Mouse (Mus musculus): ENCODE results near the gene Dpy19l3. TPM values are rescaled to one million over a fixed set of nuclear protein-coding genes. Genes with fewer than 3 reads are reported as not detected.

The Dpy19l3 gene
- polyA plus RNA-seq, 1 experiment from 2014 or later = 21.1 TPM

DNA sequence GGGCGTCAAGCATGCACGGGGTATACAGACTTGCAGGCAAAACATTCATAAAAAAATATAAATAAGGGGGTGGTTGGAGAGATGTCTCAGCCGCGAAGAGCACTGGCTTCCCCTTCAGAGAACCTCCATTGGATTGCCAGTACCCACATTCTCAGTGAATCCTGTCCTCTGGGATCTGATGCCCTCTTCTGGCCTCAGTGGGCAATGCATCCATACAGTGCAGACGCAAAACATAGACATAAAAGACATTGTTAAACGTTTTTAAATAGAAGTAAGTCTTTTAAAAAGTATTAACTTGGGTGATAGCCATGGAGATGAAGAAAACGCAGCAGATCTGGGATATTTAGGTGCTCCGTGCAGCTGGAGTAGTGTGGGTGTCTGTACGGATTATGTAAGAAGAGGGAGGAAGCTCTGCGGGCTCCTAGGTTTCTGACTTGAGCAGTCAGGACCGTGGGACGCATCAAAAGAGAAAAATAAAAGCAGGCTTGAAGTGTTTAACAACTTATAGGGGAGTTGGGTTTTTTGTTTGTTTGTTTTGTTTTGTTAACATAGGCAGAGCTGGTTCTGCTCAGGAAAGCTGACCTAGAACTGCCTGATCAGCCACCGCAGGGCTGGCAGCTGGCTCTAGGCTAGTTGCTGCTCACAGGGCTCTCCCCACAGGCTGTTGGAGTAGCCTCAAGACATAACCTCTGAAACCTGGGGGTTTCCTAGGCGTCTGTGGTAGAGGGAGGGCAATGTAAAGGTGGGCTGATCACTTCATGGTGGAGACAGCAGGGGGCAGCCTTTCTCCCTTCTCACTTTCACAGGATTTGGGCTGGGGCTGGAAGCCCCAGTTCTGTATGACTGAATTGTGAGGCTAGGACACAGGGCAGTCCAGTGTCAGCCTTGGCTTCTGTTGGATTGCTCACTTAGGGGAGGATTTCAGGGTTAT is 2.5 kb upstream of the Dpy19l3 start:
- H3K4me3 ChIP-seq (replicated peaks; ENCODE audit: low read length) = no peak overlapping the region

DNA sequence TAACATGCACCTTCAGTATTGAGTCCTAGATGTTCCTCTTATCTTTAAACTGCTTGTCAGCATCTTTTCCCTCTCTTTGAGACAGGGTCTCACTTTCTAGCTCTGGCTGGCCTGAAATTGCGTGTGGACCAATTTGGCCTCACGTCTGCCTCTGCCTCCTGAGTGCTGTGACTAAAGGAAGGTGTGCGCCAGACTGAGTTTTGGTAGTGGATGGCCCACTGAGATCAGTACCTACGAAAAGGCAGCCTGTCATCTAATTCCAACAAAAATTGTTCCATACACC is 573 bp upstream of the Dpy19l3 start:
- H3K36me3 ChIP-seq (ENCODE audit: control insufficient read depth, insufficient read depth, low read length) = peaks cover under 1% of the 10 kb centered on the region; the same call in 1 of the 2 replicates
- no peak for ATAC-seq (ENCODE audit: insufficient read depth, low FRiP score)
- 65% methylated on average over 4 of the region's 4 CpGs for WGBS
- H3K27ac ChIP-seq (ENCODE audit: low read length) = no peak overlapping the region; the same call in 1 of the 2 replicates
- no peaks in the 10 kb centered on the region for H3K27me3 ChIP-seq (ENCODE audit: control insufficient read depth, insufficient read depth, low read length)
- peak overlapping the region; percentile 76 for H3K9ac ChIP-seq (ENCODE audit: low read length)
- 0 out of 2 replicates have a peak, but pooled peaks cover 2% of the 10 kb centered on the region for H3K9me3 ChIP-seq (replicated peaks; ENCODE audit: control insufficient read depth, low read length)
- peak overlapping the region; percentile 66 for H3K4me3 ChIP-seq (replicated peaks; ENCODE audit: low read length)
- H3K4me2 ChIP-seq (ENCODE audit: low read depth, low read length) = peak overlapping the region; percentile 97
- H3K4me1 ChIP-seq (ENCODE audit: control insufficient read depth, insufficient read depth, low read length) = peaks cover 8% of the 10 kb centered on the region

More for the DNA sequence above, 2.5 kb upstream of the Dpy19l3 start:
- ATAC-seq (ENCODE audit: insufficient read depth, low FRiP score) = no peak
- 40% methylated on average over 14 of the region's 14 CpGs for WGBS
- Histone ChIP-seq H3K4me2 (ENCODE audit: low read depth, low read length) (no peak overlapping the region), H3K27ac (ENCODE audit: low read length) (no peak overlapping the region), H3K36me3 (ENCODE audit: control insufficient read depth, insufficient read depth, low read length) (no peaks in the 10 kb centered on the region), H3K9me3 (replicated peaks; ENCODE audit: control insufficient read depth, low read length) (0 out of 2 replicates have a peak, but pooled peaks cover 4% of the 10 kb centered on the region), H3K9ac (ENCODE audit: low read length) (no peak overlapping the region), H3K4me1 (ENCODE audit: control insufficient read depth, insufficient read depth, low read length) (peaks cover 8% of the 10 kb centered on the region), H3K27me3 (ENCODE audit: control insufficient read depth, insufficient read depth, low read length) (no peaks in the 10 kb centered on the region)

DNA sequence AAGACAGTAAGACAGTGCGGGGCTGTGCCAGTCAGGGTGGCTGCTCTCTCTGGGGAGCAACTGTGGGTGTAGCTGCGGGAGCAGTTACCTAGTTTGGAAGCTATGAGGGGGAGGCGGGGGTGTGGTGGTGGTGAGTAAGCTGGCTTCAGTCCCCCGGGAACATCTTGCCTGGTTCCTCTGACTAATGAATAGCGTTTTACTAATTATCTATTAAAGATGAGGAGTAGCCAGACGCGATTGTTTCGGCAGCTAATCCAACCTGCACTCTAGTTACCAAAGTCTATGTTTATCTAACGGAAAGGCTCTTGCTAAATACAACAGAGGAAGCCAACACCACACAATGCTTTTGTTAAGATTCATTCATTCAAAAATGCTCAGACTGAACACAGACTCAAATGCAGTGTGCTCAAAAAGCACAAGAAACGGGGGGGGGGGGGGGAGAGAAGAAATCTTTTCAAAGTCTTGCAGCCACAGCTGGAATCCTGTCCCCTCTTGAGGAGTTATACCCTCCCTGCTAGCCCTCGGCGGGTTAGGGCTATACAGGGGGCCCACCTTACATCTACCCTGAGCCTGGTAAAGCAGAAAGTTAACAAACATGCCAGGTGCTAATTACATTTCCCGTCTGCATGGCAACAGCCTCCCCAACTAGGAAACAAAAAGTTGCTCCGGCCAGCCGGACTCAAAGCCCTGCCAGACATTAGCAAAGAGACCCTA is 778 bp downstream of the Dpy19l3 start:
- H3K27me3 ChIP-seq (ENCODE audit: control insufficient read depth, insufficient read depth, low read length) = no peaks in the 10 kb centered on the region
- peaks cover 8% of the 10 kb centered on the region for H3K4me1 ChIP-seq (ENCODE audit: control insufficient read depth, insufficient read depth, low read length)
- peak overlapping the region; percentile 76 for H3K9ac ChIP-seq (ENCODE audit: low read length)
- peaks cover 3% of the 10 kb centered on the region; the same call in 1 of the 2 replicates for H3K36me3 ChIP-seq (ENCODE audit: control insufficient read depth, insufficient read depth, low read length)
- peak; percentile 22; the same call in 1 of the 2 replicates for ATAC-seq (ENCODE audit: insufficient read depth, low FRiP score)
- peak overlapping the region; percentile 66 for H3K4me3 ChIP-seq (replicated peaks; ENCODE audit: low read length)
- 4% methylated on average over 15 of the region's 15 CpGs for WGBS
- peak overlapping the region; percentile 97 for H3K4me2 ChIP-seq (ENCODE audit: low read depth, low read length)
- H3K27ac ChIP-seq (ENCODE audit: low read length) = no peak overlapping the region; the same call in 1 of the 2 replicates
- no peaks in the 10 kb centered on the region for H3K9me3 ChIP-seq (replicated peaks; ENCODE audit: control insufficient read depth, low read length)

DNA sequence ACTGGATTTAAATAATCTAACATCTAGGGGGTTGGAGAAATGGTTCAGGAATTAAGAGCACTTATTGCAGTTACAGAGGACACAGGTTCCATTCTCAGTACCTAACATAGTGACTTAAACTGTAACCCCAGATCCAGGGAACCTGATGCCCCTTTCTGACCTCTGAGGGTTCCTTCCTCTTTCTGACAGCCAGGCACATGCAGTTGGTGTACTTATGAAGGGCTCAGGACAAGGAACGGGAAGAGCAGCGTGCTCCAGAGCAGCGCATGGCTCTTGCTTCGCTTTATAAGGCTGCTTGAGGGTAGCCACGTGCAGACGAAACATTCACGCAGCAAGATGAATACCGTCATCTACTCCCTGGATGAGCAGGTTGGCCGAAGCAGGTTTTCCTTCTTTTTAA is 3.4 kb downstream of the Dpy19l3 start:
- Histone ChIP-seq H3K36me3 (ENCODE audit: control insufficient read depth, insufficient read depth, low read length) (peaks cover 6% of the 10 kb centered on the region; the same call in 1 of the 2 replicates), H3K4me1 (ENCODE audit: control insufficient read depth, insufficient read depth, low read length) (peaks cover 8% of the 10 kb centered on the region), H3K27me3 (ENCODE audit: control insufficient read depth, insufficient read depth, low read length) (no peaks in the 10 kb centered on the region), H3K4me2 (ENCODE audit: low read depth, low read length) (no peak overlapping the region), H3K4me3 (replicated peaks; ENCODE audit: low read length) (no peak overlapping the region), H3K27ac (ENCODE audit: low read length) (no peak overlapping the region), H3K9me3 (replicated peaks; ENCODE audit: control insufficient read depth, low read length) (no peaks in the 10 kb centered on the region), H3K9ac (ENCODE audit: low read length) (no peak overlapping the region)
- WGBS = 92% methylated on average over 9 of the region's 9 CpGs
- ATAC-seq (ENCODE audit: insufficient read depth, low FRiP score) = no peak

DNA sequence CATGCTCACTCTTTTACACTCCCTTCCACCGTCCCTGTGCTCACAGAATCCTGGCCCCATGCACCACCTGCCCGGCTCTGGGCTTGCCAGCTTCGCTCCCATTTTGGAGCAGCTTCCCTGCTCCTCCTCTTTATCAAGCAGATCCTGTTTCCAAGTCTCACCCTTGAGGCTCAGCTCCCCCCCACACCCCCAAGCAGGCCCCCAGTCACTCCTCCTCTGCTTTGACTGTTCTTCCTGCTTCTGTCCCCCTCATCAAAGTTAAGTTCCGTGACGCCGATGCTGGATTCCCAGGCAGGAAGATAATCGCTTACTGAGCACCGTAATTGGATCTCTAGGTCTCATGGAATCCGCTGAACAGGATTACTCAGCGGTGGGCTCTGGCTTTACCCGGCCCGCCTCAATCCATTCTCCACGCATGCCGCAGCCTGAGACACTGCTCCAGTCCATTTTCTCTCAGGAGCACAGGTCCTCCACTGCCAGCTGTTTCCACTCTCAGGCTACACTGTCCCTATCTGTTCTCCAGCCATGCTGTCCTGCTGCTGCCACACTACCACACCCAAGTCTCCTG is 6.8 kb downstream of the Dpy19l3 start:
- Histone ChIP-seq H3K4me1 (ENCODE audit: control insufficient read depth, insufficient read depth, low read length) (no peaks in the 10 kb centered on the region), H3K27ac (ENCODE audit: low read length) (no peak overlapping the region), H3K9me3 (replicated peaks; ENCODE audit: control insufficient read depth, low read length) (no peaks in the 10 kb centered on the region), H3K27me3 (ENCODE audit: control insufficient read depth, insufficient read depth, low read length) (no peaks in the 10 kb centered on the region), H3K36me3 (ENCODE audit: control insufficient read depth, insufficient read depth, low read length) (peaks cover 6% of the 10 kb centered on the region; the same call in 1 of the 2 replicates), H3K4me3 (replicated peaks; ENCODE audit: low read length) (no peak overlapping the region), H3K4me2 (ENCODE audit: low read depth, low read length) (no peak overlapping the region), H3K9ac (ENCODE audit: low read length) (no peak overlapping the region)
- WGBS = 84% methylated on average over 14 of the region's 14 CpGs
- ATAC-seq (ENCODE audit: insufficient read depth, low FRiP score) = no peak

DNA sequence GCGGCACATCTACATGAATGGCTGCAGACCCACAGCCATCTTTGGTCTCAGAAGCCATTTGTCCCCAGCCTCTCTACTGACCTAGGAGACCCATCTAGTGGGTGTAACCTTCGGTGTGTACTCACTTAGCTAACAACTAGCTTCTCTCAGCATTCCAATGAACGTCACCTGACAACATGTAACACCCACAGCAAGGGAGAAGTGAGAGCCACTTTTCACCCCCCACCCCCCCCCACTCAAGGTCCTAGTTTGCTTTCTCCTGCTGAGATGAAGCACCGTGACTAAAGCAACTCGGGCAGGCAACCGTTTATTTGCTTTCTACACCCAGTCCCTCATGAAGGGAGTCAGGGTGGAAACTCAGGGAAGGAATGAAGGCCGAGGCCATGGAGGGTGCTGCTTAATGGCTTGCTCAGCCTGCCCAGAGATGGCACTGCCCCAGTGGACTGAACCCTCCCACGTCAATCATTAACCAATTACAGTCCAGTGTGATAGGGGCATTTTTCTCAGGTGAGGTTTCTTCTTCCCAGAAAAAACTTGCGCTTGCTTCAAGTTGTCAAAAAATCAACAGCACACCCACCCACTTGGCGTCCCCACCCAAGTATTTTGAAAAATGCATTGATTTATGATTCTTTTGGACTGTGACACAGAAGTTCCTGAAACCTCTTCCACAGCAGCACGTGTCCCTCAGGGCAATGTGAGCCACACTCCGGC is 7.4 kb downstream of the Dpy19l3 start:
- no peak overlapping the region for H3K4me2 ChIP-seq (ENCODE audit: low read depth, low read length)
- no peaks in the 10 kb centered on the region for H3K4me1 ChIP-seq (ENCODE audit: control insufficient read depth, insufficient read depth, low read length)
- H3K9me3 ChIP-seq (replicated peaks; ENCODE audit: control insufficient read depth, low read length) = no peaks in the 10 kb centered on the region
- WGBS = 88% methylated on average over 12 of the region's 12 CpGs
- H3K4me3 ChIP-seq (replicated peaks; ENCODE audit: low read length) = no peak overlapping the region
- ATAC-seq (ENCODE audit: insufficient read depth, low FRiP score) = no peak
- no peak overlapping the region for H3K9ac ChIP-seq (ENCODE audit: low read length)
- H3K27me3 ChIP-seq (ENCODE audit: control insufficient read depth, insufficient read depth, low read length) = no peaks in the 10 kb centered on the region
- peaks cover 6% of the 10 kb centered on the region; the same call in 1 of the 2 replicates for H3K36me3 ChIP-seq (ENCODE audit: control insufficient read depth, insufficient read depth, low read length)
- H3K27ac ChIP-seq (ENCODE audit: low read length) = no peak overlapping the region

DNA sequence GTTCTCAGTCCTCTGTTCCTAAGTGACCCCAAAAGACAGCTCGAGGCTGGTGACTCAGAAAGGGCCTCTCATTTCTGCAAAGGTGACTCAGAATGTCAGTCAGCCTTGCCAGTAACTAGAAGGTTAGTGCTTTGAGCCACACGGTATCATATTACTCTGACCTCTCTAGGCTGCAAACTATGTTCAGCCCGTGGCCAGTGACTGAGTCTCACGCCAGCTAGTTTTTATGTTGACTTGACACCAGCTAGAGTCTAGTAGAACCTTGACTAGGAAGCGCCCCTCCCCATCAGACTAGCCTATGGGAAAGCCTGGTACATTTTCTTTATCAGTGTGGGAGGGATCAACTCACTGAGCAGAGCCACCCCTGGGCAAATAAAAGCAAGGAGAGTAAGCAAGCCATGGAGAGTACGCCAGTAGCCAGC is 9.0 kb downstream of the Dpy19l3 start:
- no peak; the same call in 1 of the 2 replicates for ATAC-seq (ENCODE audit: insufficient read depth, low FRiP score)
- no peak overlapping the region for H3K9ac ChIP-seq (ENCODE audit: low read length)
- WGBS = 71% methylated on average over 6 of the region's 6 CpGs
- no peaks in the 10 kb centered on the region for H3K27me3 ChIP-seq (ENCODE audit: control insufficient read depth, insufficient read depth, low read length)
- H3K4me1 ChIP-seq (ENCODE audit: control insufficient read depth, insufficient read depth, low read length) = no peaks in the 10 kb centered on the region
- H3K9me3 ChIP-seq (replicated peaks; ENCODE audit: control insufficient read depth, low read length) = no peaks in the 10 kb centered on the region
- H3K4me3 ChIP-seq (replicated peaks; ENCODE audit: low read length) = no peak overlapping the region
- no peak overlapping the region for H3K4me2 ChIP-seq (ENCODE audit: low read depth, low read length)
- no peak overlapping the region for H3K27ac ChIP-seq (ENCODE audit: low read length)
- peaks cover 6% of the 10 kb centered on the region; the same call in 1 of the 2 replicates for H3K36me3 ChIP-seq (ENCODE audit: control insufficient read depth, insufficient read depth, low read length)

DNA sequence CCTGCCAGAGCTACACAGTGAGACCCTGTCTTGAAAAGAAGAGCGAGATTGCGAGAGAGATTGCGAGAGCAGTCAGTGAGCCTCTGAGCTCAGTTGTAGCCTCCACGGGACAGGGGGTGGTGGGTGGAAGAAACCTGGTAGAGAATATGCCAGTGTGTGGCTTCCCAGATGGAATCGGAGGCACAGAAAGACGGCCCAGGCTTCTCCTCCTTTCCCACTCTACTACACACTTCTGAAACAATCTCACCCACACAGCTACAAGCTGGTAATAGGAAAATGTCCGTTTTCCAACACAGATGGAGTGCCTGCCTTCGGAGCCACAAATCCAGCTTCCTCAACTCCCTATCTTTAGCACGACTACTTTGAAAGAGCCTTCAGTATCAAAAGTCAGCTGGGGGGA is 9.5 kb downstream of the Dpy19l3 start:
- ATAC-seq (ENCODE audit: insufficient read depth, low FRiP score) = no peak
- 92% methylated on average over 9 of the region's 9 CpGs for WGBS
- H3K4me3 ChIP-seq (replicated peaks; ENCODE audit: low read length) = no peak overlapping the region
- no peak overlapping the region for H3K27ac ChIP-seq (ENCODE audit: low read length)
- H3K9ac ChIP-seq (ENCODE audit: low read length) = no peak overlapping the region
- no peaks in the 10 kb centered on the region for H3K9me3 ChIP-seq (replicated peaks; ENCODE audit: control insufficient read depth, low read length)
- H3K4me2 ChIP-seq (ENCODE audit: low read depth, low read length) = no peak overlapping the region
- H3K36me3 ChIP-seq (ENCODE audit: control insufficient read depth, insufficient read depth, low read length) = peaks cover 5% of the 10 kb centered on the region; the same call in 1 of the 2 replicates
- H3K4me1 ChIP-seq (ENCODE audit: control insufficient read depth, insufficient read depth, low read length) = no peaks in the 10 kb centered on the region
- H3K27me3 ChIP-seq (ENCODE audit: control insufficient read depth, insufficient read depth, low read length) = no peaks in the 10 kb centered on the region
